Mouse (Mus musculus): Measurements from ENCODE around the gene Pkig. TPM values are rescaled to one million over a fixed set of nuclear protein-coding genes. Genes with fewer than 3 reads are reported as not detected.

The Pkig gene
- total and polyA plus RNA-seq, 3 experiments = 225 to 364 (median 227) TPM

- TF ChIP-seq RAD21 (IDR thresholded peaks at IDR 0.05; ENCODE audit: low read depth, low read length) (no peak), POLR2AphosphoS2 (IDR thresholded peaks at IDR 0.05; ENCODE audit: low read depth, low read length) (no peak), MXI1 (IDR thresholded peaks at IDR 0.05; ENCODE audit: low read depth, low read length) (no peak), MYC (IDR thresholded peaks at IDR 0.05; ENCODE audit: low read depth, low read length) (no peak), ZNF384 (IDR thresholded peaks at IDR 0.05; ENCODE audit: low read depth, low read length) (no peak), CHD1 (IDR thresholded peaks at IDR 0.05; ENCODE audit: low read depth, low read length) (no peak), TBP (conservative IDR thresholded peaks at IDR 0.05; ENCODE audit: low read depth, low read length) (no peak), USF2 (conservative IDR thresholded peaks at IDR 0.05; ENCODE audit: low read depth, low read length) (no peak), PAX5 (IDR thresholded peaks at IDR 0.05; ENCODE audit: low read length) (no peak), ZMIZ1 (IDR thresholded peaks at IDR 0.05; ENCODE audit: low read depth, low read length) (no peak), NELFE (IDR thresholded peaks at IDR 0.05; ENCODE audit: low read depth, low read length) (no peak), MEF2A (IDR thresholded peaks at IDR 0.05; ENCODE audit: borderline replicate concordance, low read depth, low read length) (no peak), ZKSCAN1 (IDR thresholded peaks at IDR 0.05; ENCODE audit: borderline replicate concordance, low read depth, low read length) (no peak)
- peaks cover 0 to 19% of the 10 kb centered on the region in 2 experiments for H3K36me3 ChIP-seq (replicated peaks in 1 of 2; ENCODE audit: control insufficient read depth in 1 of 2, insufficient read depth in 1 of 2, low read length in 1 of 2)
- H3K9ac ChIP-seq (ENCODE audit: insufficient read depth, low read depth) = peak overlapping the region; percentile 84; the same call in 1 of the 2 replicates
- no peak overlapping the region for H3K4me2 ChIP-seq (ENCODE audit: insufficient read depth, low read depth, poor library complexity, severe bottlenecking)
- H3K9me3 ChIP-seq (replicated peaks; ENCODE audit: low read length) = peaks cover 4% of the 10 kb centered on the region
- in situ Hi-C loops (cut with MboI; ENCODE audit: low pct_ligation_motif_present, low pct_unique_long_range_greater_than_20kb, low sequenced_read_pairs) = no loop called here
- DNase-seq (ENCODE audit: extremely low read depth) = no peak
- dilution Hi-C loops (cut with MboI; ENCODE audit: extremely low pct_ligation_motif_present, extremely low pct_unique_long_range_greater_than_20kb, low sequenced_read_pairs) = no loop called here
- peaks cover 13 to 33% of the 10 kb centered on the region in 2 experiments for H3K4me1 ChIP-seq (ENCODE audit: control insufficient read depth in 1 of 2, insufficient read depth in 2 of 2)
- H3K27me3 ChIP-seq (replicated peaks) = no peaks in the 10 kb centered on the region
- no peak overlapping the region for H3K4me3 ChIP-seq (replicated peaks in 1 of 3; ENCODE audit: low read depth in 2 of 3, low read length in 2 of 3, poor library complexity in 1 of 3)
- H3K79me2 ChIP-seq (replicated peaks; ENCODE audit: control insufficient read depth, extremely low read depth, insufficient read depth, poor library complexity, severe bottlenecking) = peaks cover 41% of the 10 kb centered on the region
- H3K27ac ChIP-seq (ENCODE audit: insufficient read depth, low read depth) = no peak overlapping the region
These were observed 700 bp upstream of the Pkig start for GRCm38 (mm10) chr2:163657486-163657885.

GRCm38 (mm10) chr2:163658941-163659340 is 755 bp downstream of the Pkig start:
- Histone ChIP-seq H3K79me2 (replicated peaks; ENCODE audit: control insufficient read depth, extremely low read depth, insufficient read depth, poor library complexity, severe bottlenecking) (peaks cover 54% of the 10 kb centered on the region), H3K36me3 (replicated peaks in 1 of 2; ENCODE audit: control insufficient read depth in 1 of 2, insufficient read depth in 1 of 2, low read length in 1 of 2) (peaks cover under 1 to 20% of the 10 kb centered on the region in 2 experiments), H3K9me3 (replicated peaks; ENCODE audit: low read length) (peaks cover 4% of the 10 kb centered on the region), H3K4me1 (ENCODE audit: control insufficient read depth in 1 of 2, insufficient read depth in 2 of 2) (peaks cover 16 to 44% of the 10 kb centered on the region in 2 experiments), H3K9ac (ENCODE audit: insufficient read depth, low read depth) (peak overlapping the region; percentile 84), H3K27ac (ENCODE audit: insufficient read depth, low read depth) (peak overlapping the region; percentile 86), H3K27me3 (replicated peaks) (no peaks in the 10 kb centered on the region), H3K4me3 (replicated peaks in 1 of 3; ENCODE audit: low read depth in 2 of 3, low read length in 2 of 3, poor library complexity in 1 of 3) (peak overlapping the region; percentile 86 to 94 (median 88)), H3K4me2 (ENCODE audit: insufficient read depth, low read depth, poor library complexity, severe bottlenecking) (peak overlapping the region; percentile 97)
- DNase-seq (ENCODE audit: extremely low read depth) = no peak
- in situ Hi-C loops (cut with MboI; ENCODE audit: low pct_ligation_motif_present, low pct_unique_long_range_greater_than_20kb, low sequenced_read_pairs) (no loop called here), dilution Hi-C loops (cut with MboI; ENCODE audit: extremely low pct_ligation_motif_present, extremely low pct_unique_long_range_greater_than_20kb, low sequenced_read_pairs) (no loop called here)
- TF ChIP-seq ZMIZ1 (IDR thresholded peaks at IDR 0.05; ENCODE audit: low read depth, low read length) (peak; percentile 35; the same call in 1 of the 2 replicates), UBTF (IDR thresholded peaks at IDR 0.05; ENCODE audit: low read depth, low read length) (no peak), MAZ (IDR thresholded peaks at IDR 0.05; ENCODE audit: low read depth, low read length) (no peak), CHD2 (IDR thresholded peaks at IDR 0.05; ENCODE audit: low read length) (no peak), ZNF384 (IDR thresholded peaks at IDR 0.05; ENCODE audit: low read depth, low read length) (peak; percentile 89), MAFK (IDR thresholded peaks at IDR 0.05; ENCODE audit: insufficient replicate concordance, low read length) (no peak), MAX (IDR thresholded peaks at IDR 0.05; ENCODE audit: low read length) (no peak), NELFE (IDR thresholded peaks at IDR 0.05; ENCODE audit: low read depth, low read length) (0 out of 2 replicates have a peak, but pooled peaks have one; percentile 1), USF1 (IDR thresholded peaks at IDR 0.05; ENCODE audit: low read depth, low read length) (no peak), POLR2A (IDR thresholded peaks at IDR 0.05; ENCODE audit: low read depth, low read length) (no peak; the same call in 1 of the 2 replicates)

All from CH12.LX (cell line).